Mouse (Mus musculus) hindbrain, postnatal 0 days (tissue): ENCODE results near the gene Selenoo. TPM values are rescaled to one million over a fixed set of nuclear protein-coding genes. Genes with fewer than 3 reads are reported as not detected.

ENCODE experiments used
- ATAC-seq: fragments of 200-750 bp; cut with Nextera tagmentation; 2 replicates; pipeline ENCODE4 v1.8.0; 2017; ENCODE audit warnings: mild to moderate bottlenecking, moderate TSS enrichment, moderate library complexity
- DNase-seq: peaks from one replicate; pipeline ENCODE4 v3.0.0-alpha.2; 2015; ENCODE audit warnings: low spot score
- H3K27ac ChIP-seq: fragments of 300-500 bp; sonication (generic); 2 replicates; pipeline ENCODE4 v1.5.1; 2014; ENCODE audit warnings: mild to moderate bottlenecking
- H3K27me3 ChIP-seq: fragments of 300-500 bp; sonication (generic); 2 replicates; pipeline ENCODE4 v1.6.1; 2014; ENCODE audit warnings: low read length, mixed read lengths; ENCODE audit not compliant: insufficient read depth
- H3K36me3 ChIP-seq: fragments of 300-500 bp; sonication (generic); 2 replicates; pipeline ENCODE4 v1.6.1; 2014; ENCODE audit warnings: low read length, mixed read lengths; ENCODE audit not compliant: insufficient read depth
- H3K4me1 ChIP-seq: fragments of 300-500 bp; sonication (generic); 2 replicates; pipeline ENCODE4 v1.6.1; 2014; ENCODE audit warnings: antibody characterized with exemption, low read length, mixed read lengths; ENCODE audit not compliant: insufficient read depth
- H3K4me2 ChIP-seq: fragments of 300-500 bp; sonication (generic); 2 replicates; pipeline ENCODE4 v1.6.1; 2014; ENCODE audit warnings: low read depth, mild to moderate bottlenecking, low read length, moderate library complexity, mixed read lengths
- H3K4me3 ChIP-seq: fragments of 300-500 bp; sonication (generic); 2 replicates; pipeline ENCODE4 v1.5.1; 2014; ENCODE audit warnings: low read length
- H3K9ac ChIP-seq: fragments of 300-500 bp; sonication (generic); replicated peaks from 2 replicates; pipeline ENCODE4 v1.6.1; 2014; ENCODE audit warnings: mild to moderate bottlenecking, low read length, moderate library complexity, mixed read lengths
- H3K9me3 ChIP-seq: fragments of 300-500 bp; sonication (generic); 2 replicates; pipeline ENCODE4 v1.6.1; 2016; ENCODE audit warnings: low read length, mixed read lengths
- CTCF ChIP-seq: IDR thresholded peaks from 2 replicates; pipeline ENCODE4 v1.5.1; 2016; ENCODE audit warnings: antibody characterized with exemption, control low read depth, low read depth
- WGBS: fragments of 180-500 bp; shearing (Covaris S2); extraction: QIAGEN DNeasy Blood & Tissue Kit; methylation state at CpG from one replicate; pipeline ENCODE4 v1.1.7; 2014; 5-methylcytosine and 5-hydroxymethylcytosine counted together
- polyA plus RNA-seq: library from polyadenylated mRNA; unstranded; fragments of >200 nt; fragmentation: Nextera tagmentation; extraction: Ambion mirVana; gene quantifications from 2 replicates; pipeline ENCODE4 v1.2.1, GENCODE M21; 2015
- total RNA-seq: library from RNA; depleted of rRNA; stranded (reverse); fragments of >200 nt; gene quantifications from 2 replicates; pipeline ENCODE4 v1.2.3, GENCODE M21; 2014

Gene Selenoo
- total and polyA plus RNA-seq, 2 experiments from 2014 or later = 20.4 to 50.1 TPM

DNA sequence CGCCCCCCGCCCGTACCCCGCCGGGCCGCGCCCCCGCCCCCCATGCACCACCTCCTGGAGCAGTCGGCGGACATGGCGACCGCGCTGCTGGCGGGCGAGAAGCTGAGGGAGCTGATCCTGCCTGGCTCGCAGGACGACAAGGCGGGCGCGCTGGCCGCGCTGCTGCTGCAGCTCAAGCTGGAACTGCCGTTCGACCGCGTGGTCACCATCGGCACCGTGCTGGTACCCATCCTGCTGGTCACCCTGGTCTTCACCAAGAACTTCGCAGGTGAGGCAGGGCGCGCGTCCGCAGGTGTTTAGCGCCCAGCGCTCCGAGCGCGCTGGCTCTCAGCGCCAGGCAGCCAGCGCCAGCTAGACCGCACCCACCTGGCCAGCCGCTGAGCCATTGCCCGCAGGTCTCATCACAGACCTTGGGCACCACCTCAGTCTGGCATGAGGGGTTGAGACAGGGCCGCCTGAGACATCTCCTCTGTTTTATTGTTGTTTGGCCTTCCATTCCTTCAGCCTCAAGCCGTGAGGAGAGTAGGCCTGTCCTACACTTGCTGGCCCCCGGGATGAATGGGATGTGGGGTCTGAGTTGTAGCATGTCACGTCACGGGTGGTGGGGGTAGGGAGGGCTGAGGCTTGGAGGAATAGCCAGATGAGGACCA is 28.7 kb upstream of the Selenoo start:
- peak overlapping the region; percentile 67 for H3K4me3 ChIP-seq
- peak overlapping the region; percentile 62 for H3K27ac ChIP-seq
- peak overlapping the region; percentile 78 for H3K9ac ChIP-seq
- peaks cover 9% of the 10 kb centered on the region; the same call in 1 of the 2 replicates for H3K4me1 ChIP-seq
- ATAC-seq = peak; percentile 55
- peak overlapping the region; percentile 85 for H3K4me2 ChIP-seq
- H3K27me3 ChIP-seq = no peaks in the 10 kb centered on the region
- H3K36me3 ChIP-seq = no peaks in the 10 kb centered on the region
- DNase-seq = peak; percentile 49
- TF ChIP-seq CTCF = no peak
- H3K9me3 ChIP-seq = no peaks in the 10 kb centered on the region
- 2% methylated on average over 40 of the region's 48 CpGs for WGBS

DNA sequence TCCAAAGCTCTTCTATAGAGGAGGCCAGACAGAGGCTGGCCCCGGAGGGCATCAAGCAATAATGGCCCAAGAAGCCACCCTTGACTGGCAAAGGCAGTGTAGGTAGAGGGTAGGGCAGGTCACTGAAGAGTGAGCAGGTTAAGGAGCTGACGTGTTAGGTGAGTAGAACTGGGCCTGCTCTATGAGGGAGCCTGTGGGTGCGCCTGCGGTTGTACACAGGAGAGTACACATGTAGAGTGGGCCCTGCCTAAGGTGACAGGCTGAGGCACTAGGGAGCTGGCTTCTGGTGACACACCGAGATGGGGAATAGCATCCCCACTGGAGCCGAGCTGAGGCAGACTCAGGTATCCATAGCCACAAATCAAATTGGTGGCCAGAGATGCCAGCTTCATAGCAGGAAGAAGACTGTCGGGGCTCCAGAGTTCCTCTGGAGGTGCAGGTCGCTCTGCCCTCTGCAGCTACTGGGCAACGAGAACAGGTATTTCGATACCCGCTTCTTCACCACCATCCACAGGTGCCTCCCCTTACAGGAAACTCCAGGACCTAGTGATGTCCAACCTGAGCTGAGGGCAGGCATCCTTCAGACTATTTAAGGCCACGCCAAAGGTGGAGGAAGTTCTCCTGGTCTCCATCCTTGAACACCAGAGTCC is 27.9 kb upstream of the Selenoo start:
- Histone ChIP-seq H3K9me3 (no peaks in the 10 kb centered on the region), H3K4me3 (peak overlapping the region; percentile 67), H3K36me3 (no peaks in the 10 kb centered on the region), H3K4me1 (peaks cover 9% of the 10 kb centered on the region; the same call in 1 of the 2 replicates), H3K27ac (no peak overlapping the region), H3K4me2 (peak overlapping the region; percentile 85), H3K9ac (peak overlapping the region; percentile 78), H3K27me3 (no peaks in the 10 kb centered on the region)
- WGBS = 89% methylated on average over 12 of the region's 12 CpGs
- ATAC-seq (no peak), DNase-seq (no peak)
- no peak for TF ChIP-seq CTCF

DNA sequence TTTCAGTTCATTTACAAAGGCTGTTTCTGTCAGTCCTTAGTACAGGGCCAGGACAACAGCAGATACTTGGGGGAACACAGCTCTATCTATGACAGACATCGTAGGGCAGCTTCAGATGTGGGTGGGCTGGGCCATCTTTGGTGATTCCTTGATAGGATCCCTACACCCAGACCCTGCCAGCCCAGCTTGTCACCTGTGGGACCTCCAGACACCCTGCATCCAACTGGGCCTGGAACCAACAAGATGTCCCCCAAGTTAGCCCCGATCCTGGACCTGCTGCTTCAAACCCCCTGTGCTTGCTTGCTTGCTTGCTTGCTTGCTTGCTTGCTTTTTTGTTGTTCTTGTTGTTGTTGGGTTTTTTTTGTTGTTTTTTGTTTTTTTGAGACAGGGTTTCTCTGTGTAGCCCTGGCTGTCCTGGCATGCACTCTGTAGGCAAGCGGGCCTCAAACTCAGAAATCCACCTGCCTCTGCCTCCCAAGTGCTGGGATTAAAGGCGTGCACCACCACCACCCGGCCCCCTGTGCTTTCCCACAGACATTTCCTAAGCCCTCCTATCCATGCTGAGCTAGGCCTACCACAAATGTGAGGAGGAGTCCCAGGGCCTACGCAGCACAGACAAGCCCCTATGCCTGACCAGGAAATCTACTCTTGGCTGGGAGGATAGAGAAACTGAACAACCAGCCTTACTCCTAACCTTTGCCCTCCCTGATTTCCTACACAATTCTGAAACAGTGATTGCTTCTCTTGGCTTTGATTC is 26.9 kb upstream of the Selenoo start:
- TF ChIP-seq CTCF = no peak
- DNase-seq (no peak), ATAC-seq (no peak)
- Histone ChIP-seq H3K4me3 (no peak overlapping the region), H3K27me3 (no peaks in the 10 kb centered on the region), H3K27ac (no peak overlapping the region), H3K9me3 (no peaks in the 10 kb centered on the region), H3K36me3 (no peaks in the 10 kb centered on the region), H3K9ac (no peak overlapping the region), H3K4me1 (peaks cover 9% of the 10 kb centered on the region; the same call in 1 of the 2 replicates), H3K4me2 (no peak overlapping the region)
- 88% methylated on average over 6 of the region's 6 CpGs for WGBS

DNA sequence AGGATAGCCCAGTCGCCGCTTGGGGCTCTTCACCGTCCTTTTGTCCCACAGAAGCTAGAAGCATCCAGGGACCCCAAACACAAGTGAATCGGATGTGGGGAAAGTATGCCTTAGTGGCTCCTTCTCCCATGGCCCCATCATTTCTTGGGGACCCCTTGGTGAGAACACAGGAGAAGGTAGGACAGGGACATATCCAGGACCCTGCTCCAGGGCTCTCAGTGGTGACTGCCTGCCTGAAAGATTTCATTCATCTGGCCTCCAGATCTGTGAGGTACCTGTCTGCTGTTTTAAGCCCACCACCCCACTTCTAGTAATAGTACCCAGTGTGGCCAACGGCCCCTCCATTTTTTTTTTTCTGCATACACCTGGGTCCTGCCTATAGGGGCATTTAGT is 26.4 kb upstream of the Selenoo start:
- no peak overlapping the region for H3K4me3 ChIP-seq
- no peak for TF ChIP-seq CTCF
- H3K4me2 ChIP-seq = no peak overlapping the region
- no peaks in the 10 kb centered on the region for H3K36me3 ChIP-seq
- no peaks in the 10 kb centered on the region for H3K27me3 ChIP-seq
- H3K9me3 ChIP-seq = no peaks in the 10 kb centered on the region
- peaks cover 9% of the 10 kb centered on the region; the same call in 1 of the 2 replicates for H3K4me1 ChIP-seq
- H3K9ac ChIP-seq = no peak overlapping the region
- DNase-seq = no peak
- no peak for ATAC-seq
- WGBS = 88% methylated on average over 5 of the region's 5 CpGs
- H3K27ac ChIP-seq = no peak overlapping the region

DNA sequence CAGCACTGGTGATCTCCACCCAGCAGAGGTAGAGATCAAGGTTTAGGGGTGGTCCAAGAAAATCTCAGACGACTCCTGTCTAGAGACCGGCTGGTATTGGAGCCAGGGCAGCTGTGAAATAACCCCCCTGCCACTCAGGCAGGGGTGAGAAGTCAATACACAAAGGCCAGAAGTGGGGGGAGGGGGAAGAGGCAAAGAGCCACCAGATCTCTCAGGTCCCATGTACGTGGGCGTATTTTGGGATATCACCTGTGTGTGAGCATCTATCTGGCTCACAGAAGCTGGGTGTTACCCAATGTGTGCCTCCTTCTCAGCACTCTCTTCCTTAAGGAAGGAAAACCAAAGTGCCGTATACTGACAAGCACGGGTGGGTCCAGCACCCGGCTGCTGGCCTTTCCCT is 25.9 kb upstream of the Selenoo start:
- Histone ChIP-seq H3K36me3 (no peaks in the 10 kb centered on the region), H3K4me1 (peaks cover 9% of the 10 kb centered on the region; the same call in 1 of the 2 replicates), H3K4me2 (no peak overlapping the region), H3K27me3 (no peaks in the 10 kb centered on the region), H3K4me3 (no peak overlapping the region), H3K9me3 (no peaks in the 10 kb centered on the region), H3K27ac (no peak overlapping the region), H3K9ac (no peak overlapping the region)
- 73% methylated on average over 7 of the region's 7 CpGs for WGBS
- DNase-seq = no peak
- no peak for ATAC-seq
- TF ChIP-seq CTCF = no peak

DNA sequence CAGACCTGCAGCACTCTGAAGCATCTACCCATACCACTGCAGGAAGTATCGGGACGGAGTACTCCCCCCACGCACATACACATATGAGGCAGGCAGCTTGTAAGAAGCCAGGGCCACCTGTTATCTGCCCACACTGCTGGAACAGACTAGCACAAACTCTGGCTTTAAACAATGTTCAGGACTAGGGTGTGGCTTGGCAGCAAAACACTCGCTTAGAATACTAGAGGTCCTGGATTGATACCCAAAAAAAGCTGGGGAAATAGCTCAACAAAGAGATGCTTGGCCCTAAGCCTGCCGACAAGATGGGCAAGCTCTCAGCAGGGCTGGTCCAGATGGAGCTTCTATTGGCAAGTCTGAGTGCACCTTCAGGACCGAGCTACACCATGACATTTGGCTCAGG is 25.3 kb upstream of the Selenoo start:
- no peak overlapping the region for H3K4me3 ChIP-seq
- ATAC-seq = no peak
- H3K4me1 ChIP-seq = peaks cover 9% of the 10 kb centered on the region; the same call in 1 of the 2 replicates
- H3K4me2 ChIP-seq = no peak overlapping the region
- TF ChIP-seq CTCF = no peak
- 62% methylated on average over 6 of the region's 6 CpGs for WGBS
- no peak for DNase-seq
- H3K9ac ChIP-seq = no peak overlapping the region
- H3K9me3 ChIP-seq = no peaks in the 10 kb centered on the region
- no peaks in the 10 kb centered on the region for H3K36me3 ChIP-seq
- no peak overlapping the region for H3K27ac ChIP-seq
- H3K27me3 ChIP-seq = no peaks in the 10 kb centered on the region
